Mouse (Mus musculus) stomach, embryonic 16.5 days (tissue): ENCODE results near the gene Ppp1r13b. TPM values are rescaled to one million over a fixed set of nuclear protein-coding genes. Genes with fewer than 3 reads are reported as not detected.

Source experiments
- ATAC-seq: fragments of 200-750 bp; cut with Nextera tagmentation; 2 replicates; pipeline ENCODE4 v1.8.0; 2017; ENCODE audit warnings: moderate number of reproducible peaks, moderate TSS enrichment; ENCODE audit not compliant: insufficient read depth, low FRiP score
- H3K27ac ChIP-seq: fragments of 300-500 bp; sonication (generic); 2 replicates; pipeline ENCODE4 v1.5.1; 2014; ENCODE audit warnings: low read length
- H3K27me3 ChIP-seq: fragments of 300-500 bp; sonication (generic); 2 replicates; pipeline ENCODE4 v1.6.1; 2014; ENCODE audit warnings: low read length, control low read depth, mixed read lengths; ENCODE audit not compliant: control insufficient read depth, insufficient read depth
- H3K36me3 ChIP-seq: fragments of 300-500 bp; sonication (generic); 2 replicates; pipeline ENCODE4 v1.6.1; 2014; ENCODE audit warnings: low read length; ENCODE audit not compliant: control insufficient read depth, insufficient read depth
- H3K4me1 ChIP-seq: fragments of 300-500 bp; sonication (generic); 2 replicates; pipeline ENCODE4 v1.6.1; 2014; ENCODE audit warnings: low read length, control low read depth, mixed read lengths; ENCODE audit not compliant: control insufficient read depth, insufficient read depth
- H3K4me2 ChIP-seq: fragments of 300-500 bp; sonication (generic); 2 replicates; pipeline ENCODE4 v1.6.1; 2014; ENCODE audit warnings: low read depth, low read length, mixed read lengths
- H3K4me3 ChIP-seq: fragments of 300-500 bp; sonication (generic); replicated peaks from 2 replicates; pipeline ENCODE4 v1.5.1; 2014; ENCODE audit warnings: mild to moderate bottlenecking, low read length
- H3K9ac ChIP-seq: fragments of 300-500 bp; sonication (generic); 2 replicates; pipeline ENCODE4 v1.6.1; 2014; ENCODE audit warnings: low read length
- H3K9me3 ChIP-seq: fragments of 300-500 bp; sonication (generic); replicated peaks from 2 replicates; pipeline ENCODE4 v1.6.1; 2016; ENCODE audit warnings: low read length, control low read depth; ENCODE audit not compliant: control insufficient read depth
- WGBS: fragments of 180-500 bp; shearing (Covaris S2); extraction: QIAGEN DNeasy Blood & Tissue Kit; methylation state at CpG from one replicate; pipeline ENCODE4 v1.1.7; 2014; 5-methylcytosine and 5-hydroxymethylcytosine counted together
- polyA plus RNA-seq: library from polyadenylated mRNA; unstranded; fragments of >200 nt; fragmentation: Nextera tagmentation; extraction: Ambion mirVana; gene quantifications from 2 replicates; pipeline ENCODE4 v1.2.1, GENCODE M21; 2015

The Ppp1r13b gene
- polyA plus RNA-seq, 1 experiment from 2014 or later = 8.3 TPM

GRCm38 (mm10) chr12:111875499-111875898 is 32.4 kb downstream of the Ppp1r13b start:
- no peaks in the 10 kb centered on the region for H3K36me3 ChIP-seq
- H3K4me2 ChIP-seq = no peak overlapping the region
- H3K4me3 ChIP-seq = no peak overlapping the region
- no peak overlapping the region for H3K9ac ChIP-seq
- no peak for ATAC-seq
- H3K9me3 ChIP-seq = no peaks in the 10 kb centered on the region
- no peaks in the 10 kb centered on the region for H3K4me1 ChIP-seq
- 80% methylated on average over 3 of the region's 3 CpGs for WGBS
- no peak overlapping the region for H3K27ac ChIP-seq
- no peaks in the 10 kb centered on the region for H3K27me3 ChIP-seq

- WGBS = 53% methylated on average over 1 of the region's 1 CpGs
- H3K4me2 ChIP-seq = no peak overlapping the region
- H3K36me3 ChIP-seq = no peaks in the 10 kb centered on the region
- no peak overlapping the region for H3K9ac ChIP-seq
- H3K4me1 ChIP-seq = no peaks in the 10 kb centered on the region
- no peak overlapping the region for H3K27ac ChIP-seq
- no peak overlapping the region for H3K4me3 ChIP-seq
- H3K9me3 ChIP-seq = no peaks in the 10 kb centered on the region
- no peaks in the 10 kb centered on the region for H3K27me3 ChIP-seq
- ATAC-seq = no peak
These were observed 33.2 kb downstream of the Ppp1r13b start for GRCm38 (mm10) chr12:111874601-111875140.

GRCm38 (mm10) chr12:111872079-111872478 is 35.8 kb downstream of the Ppp1r13b start:
- Histone ChIP-seq H3K9me3 (no peaks in the 10 kb centered on the region), H3K4me3 (no peak overlapping the region), H3K4me1 (no peaks in the 10 kb centered on the region), H3K27ac (no peak overlapping the region), H3K27me3 (no peaks in the 10 kb centered on the region), H3K9ac (no peak overlapping the region), H3K36me3 (no peaks in the 10 kb centered on the region), H3K4me2 (no peak overlapping the region)
- 85% methylated on average over 5 of the region's 5 CpGs for WGBS
- no peak for ATAC-seq

GRCm38 (mm10) chr12:111870811-111871210 is 37.1 kb downstream of the Ppp1r13b start:
- Histone ChIP-seq H3K27ac (no peak overlapping the region), H3K4me3 (no peak overlapping the region), H3K27me3 (no peaks in the 10 kb centered on the region), H3K9me3 (no peaks in the 10 kb centered on the region), H3K4me1 (no peaks in the 10 kb centered on the region), H3K9ac (no peak overlapping the region), H3K4me2 (no peak overlapping the region), H3K36me3 (no peaks in the 10 kb centered on the region)
- 86% methylated on average over 7 of the region's 7 CpGs for WGBS
- no peak for ATAC-seq

GRCm38 (mm10) chr12:111869806-111870205 is 38.1 kb downstream of the Ppp1r13b start:
- no peak overlapping the region for H3K4me2 ChIP-seq
- H3K9ac ChIP-seq = no peak overlapping the region
- ATAC-seq = no peak
- WGBS = 88% methylated on average over 1 of the region's 1 CpGs
- H3K9me3 ChIP-seq = no peaks in the 10 kb centered on the region
- no peaks in the 10 kb centered on the region for H3K4me1 ChIP-seq
- no peaks in the 10 kb centered on the region for H3K36me3 ChIP-seq
- no peaks in the 10 kb centered on the region for H3K27me3 ChIP-seq
- H3K4me3 ChIP-seq = no peak overlapping the region
- no peak overlapping the region for H3K27ac ChIP-seq

GRCm38 (mm10) chr12:111864206-111864824 is 43.6 kb downstream of the Ppp1r13b start:
- H3K27me3 ChIP-seq = no peaks in the 10 kb centered on the region
- H3K36me3 ChIP-seq = no peaks in the 10 kb centered on the region
- no peaks in the 10 kb centered on the region for H3K9me3 ChIP-seq
- H3K27ac ChIP-seq = no peak overlapping the region
- no peak overlapping the region for H3K9ac ChIP-seq
- 85% methylated on average over 4 of the region's 4 CpGs for WGBS
- ATAC-seq = no peak
- no peaks in the 10 kb centered on the region for H3K4me1 ChIP-seq
- H3K4me3 ChIP-seq = no peak overlapping the region
- no peak overlapping the region for H3K4me2 ChIP-seq

- Histone ChIP-seq H3K4me3 (no peak overlapping the region), H3K4me2 (no peak overlapping the region), H3K9ac (no peak overlapping the region), H3K4me1 (0 out of 2 replicates have a peak, but pooled peaks cover 3% of the 10 kb centered on the region), H3K9me3 (no peaks in the 10 kb centered on the region), H3K36me3 (peaks cover 3% of the 10 kb centered on the region; the same call in 1 of the 2 replicates), H3K27ac (no peak overlapping the region), H3K27me3 (no peaks in the 10 kb centered on the region)
- ATAC-seq = no peak
- WGBS = 95% methylated on average over 2 of the region's 2 CpGs
These were observed 52.5 kb downstream of the Ppp1r13b start for GRCm38 (mm10) chr12:111855448-111855847.

- no peak overlapping the region for H3K4me2 ChIP-seq
- H3K4me1 ChIP-seq = 0 out of 2 replicates have a peak, but pooled peaks cover 3% of the 10 kb centered on the region
- ATAC-seq = no peak
- H3K9ac ChIP-seq = no peak overlapping the region
- H3K9me3 ChIP-seq = no peaks in the 10 kb centered on the region
- no peaks in the 10 kb centered on the region for H3K27me3 ChIP-seq
- 55% methylated on average over 4 of the region's 4 CpGs for WGBS
- no peak overlapping the region for H3K4me3 ChIP-seq
- H3K36me3 ChIP-seq = peaks cover 3% of the 10 kb centered on the region; the same call in 1 of the 2 replicates
- H3K27ac ChIP-seq = no peak overlapping the region
These were observed 54.4 kb downstream of the Ppp1r13b start for GRCm38 (mm10) chr12:111853546-111853945.

GRCm38 (mm10) chr12:111853011-111853436 is 54.9 kb downstream of the Ppp1r13b start:
- Histone ChIP-seq H3K36me3 (peaks cover 3% of the 10 kb centered on the region; the same call in 1 of the 2 replicates), H3K4me2 (no peak overlapping the region), H3K27ac (no peak overlapping the region), H3K4me1 (0 out of 2 replicates have a peak, but pooled peaks cover 3% of the 10 kb centered on the region), H3K27me3 (no peaks in the 10 kb centered on the region), H3K9ac (no peak overlapping the region), H3K9me3 (no peaks in the 10 kb centered on the region), H3K4me3 (no peak overlapping the region)
- 56% methylated on average over 10 of the region's 10 CpGs for WGBS
- ATAC-seq = no peak
